8 mouse cellular contexts compared by ENCODE assay signal in genomic region chr3:108085281-108085720, GRCm38 (mm10). TPM values are rescaled to one million over a fixed set of nuclear protein-coding genes. Genes with fewer than 3 reads are reported as not detected.
DNase-seq lines count a peak whose midpoint lies in the region; ATAC-seq lines count a peak whose summit lies in the region.

No protein-coding gene starts in this region.

- H3K27me3 ChIP-seq in hindbrain, embryonic 14.5 days (ENCODE audit: control insufficient read depth, insufficient read depth, low read length): no peaks in the 10 kb centered on the region

- no peaks in the 10 kb centered on the region for H3K9me3 ChIP-seq in hindbrain, embryonic 14.5 days (ENCODE audit: control insufficient read depth, low read length)

- H3K4me2 ChIP-seq in hindbrain, embryonic 14.5 days (replicated peaks): peak overlapping the region; percentile 92

- peak overlapping the region; percentile 42 for H3K4me3 ChIP-seq in hindbrain, embryonic 14.5 days (replicated peaks; ENCODE audit: low read length)

- peak; percentile 84 for DNase-seq in T-cell, adult 2 months (ENCODE audit: low spot score)
- peak; percentile 96 to 98 for DNase-seq in cerebellum, postnatal 25 days
- peak; percentile 81 to 85 for DNase-seq in frontal cortex, postnatal 25 days (ENCODE audit: low spot score in 2 of 2)
- peak; percentile 82 for DNase-seq in hindbrain, embryonic 14.5 days (ENCODE audit: low spot score)
- DNase-seq in layer of hippocampus, postnatal 25 days (ENCODE audit: extremely low spot score in 1 of 2, low spot score in 1 of 2): peak; percentile 80 to 84
- DNase-seq in lung, postnatal 14 days: peak; percentile 95
- peak; percentile 92 for DNase-seq in ovary, postnatal 36 days (ENCODE audit: low spot score)
- peak; percentile 90 for DNase-seq in thymus, postnatal 25 days

- H3K9ac ChIP-seq in hindbrain, embryonic 14.5 days: peak overlapping the region; percentile 69

- ATAC-seq in hindbrain, embryonic 14.5 days (ENCODE audit: low FRiP score): peak; percentile 89

- peak overlapping the region; percentile 76 for H3K27ac ChIP-seq in hindbrain, embryonic 14.5 days

- H3K4me1 ChIP-seq in hindbrain, embryonic 14.5 days (replicated peaks; ENCODE audit: control insufficient read depth, insufficient read depth, low read length): peaks cover 42% of the 10 kb centered on the region

- 0 out of 2 replicates have a peak, but pooled peaks cover under 1% of the 10 kb centered on the region for H3K36me3 ChIP-seq in hindbrain, embryonic 14.5 days (replicated peaks; ENCODE audit: control insufficient read depth, insufficient read depth)

- WGBS in hindbrain, embryonic 14.5 days: 1% methylated on average over 14 of the region's 14 CpGs

RNA-seq across cellular contexts. Expression of gene Ampd2, which starts 1.1 kb away (rescaled TPM):
- 43.8 and 45.5 TPM in 2 replicates for polyA plus RNA-seq in hindbrain, embryonic 14.5 days (2014; fragmentation: Nextera tagmentation; extraction: Ambion mirVana)
- total RNA-seq in layer of hippocampus, postnatal 25 days (2021): 10 to 100 TPM; 69.8 to 76.2 TPM

RNA-seq across cellular contexts. Expression of gene Gnat2, which starts 7.3 kb away (rescaled TPM):
- polyA plus RNA-seq in hindbrain, embryonic 14.5 days (2014; fragmentation: Nextera tagmentation; extraction: Ambion mirVana): 0.33 and 0.48 TPM in 2 replicates
- total RNA-seq in layer of hippocampus, postnatal 25 days (2021): not detected

RNA-seq across cellular contexts. Expression of gene Gstm4, which starts 40.6 kb away (rescaled TPM):
- 17.5 and 19.1 TPM in 2 replicates for polyA plus RNA-seq in hindbrain, embryonic 14.5 days (2014; fragmentation: Nextera tagmentation; extraction: Ambion mirVana)
- total RNA-seq in layer of hippocampus, postnatal 25 days (2021): 10 to 100 TPM; 12.0 to 12.1 TPM

Comparison
In these comparisons a context has a peak if more than half of its experiments do, and no peak if none do; other contexts are left out.
1. Peak in every context shown above with its lines: DNase-seq, ATAC-seq, H3K4me3 ChIP-seq and H3K27ac ChIP-seq.